Mouse (Mus musculus) frontal cortex, postnatal 36 days (tissue): ENCODE results near the gene Ptpn12.

Experiments
- DNase-seq, 2 experiments: peaks; one replicate each; pipeline ENCODE4 v3.0.0; 2022; ENCODE audit warnings: low spot score in 2 of 2

The Ptpn12 gene

GRCm38 (mm10) chr5:21055820-21056531, at the start of gene Ptpn12:
Gene Ptpn12 (minus strand): TSS chr5:21055911.
- DNase-seq = peak; percentile 92 to 96

GRCm38 (mm10) chr5:21091179-21091578, 35.5 kb upstream of the Ptpn12 start:
- DNase-seq = no peak

- DNase-seq = no peak
Observed at GRCm38 (mm10) chr5:21057217-21057616, 1.5 kb upstream of the Ptpn12 start.

GRCm38 (mm10) chr5:21056595-21056994, 884 bp upstream of the Ptpn12 start:
- no peak for DNase-seq

GRCm38 (mm10) chr5:21055071-21055819, 466 bp downstream of the Ptpn12 start:
- peak; percentile 44 to 60 for DNase-seq

GRCm38 (mm10) chr5:21054472-21055070, 1.1 kb downstream of the Ptpn12 start:
- DNase-seq = peak; percentile 54 to 63

- no peak for DNase-seq
Observed at GRCm38 (mm10) chr5:21053571-21054307, 2.0 kb downstream of the Ptpn12 start.

GRCm38 (mm10) chr5:21052521-21052920, 3.2 kb downstream of the Ptpn12 start:
- DNase-seq = no peak

- DNase-seq = no peak
Observed at GRCm38 (mm10) chr5:21050770-21051122, 5.0 kb downstream of the Ptpn12 start.

GRCm38 (mm10) chr5:21050061-21050769, 5.5 kb downstream of the Ptpn12 start:
- peak in 1 of 2 experiments; percentile 21 for DNase-seq

GRCm38 (mm10) chr5:21049006-21049405, 6.7 kb downstream of the Ptpn12 start:
- DNase-seq = no peak

GRCm38 (mm10) chr5:21047114-21047513, 8.6 kb downstream of the Ptpn12 start:
- no peak for DNase-seq

- no peak for DNase-seq
Observed at GRCm38 (mm10) chr5:21046150-21047048, 9.3 kb downstream of the Ptpn12 start.

GRCm38 (mm10) chr5:21045462-21045861, 10.2 kb downstream of the Ptpn12 start:
- no peak for DNase-seq

- no peak for DNase-seq
Observed at GRCm38 (mm10) chr5:21038100-21038499, 17.6 kb downstream of the Ptpn12 start.

- DNase-seq = no peak
Observed at GRCm38 (mm10) chr5:21035689-21036480, 19.8 kb downstream of the Ptpn12 start.

- peak in 1 of 2 experiments; percentile 11 for DNase-seq
Observed at GRCm38 (mm10) chr5:21034388-21034966, 21.2 kb downstream of the Ptpn12 start.

GRCm38 (mm10) chr5:21033382-21034056, 22.2 kb downstream of the Ptpn12 start:
- DNase-seq = no peak

- no peak for DNase-seq
Observed at GRCm38 (mm10) chr5:21032626-21033025, 23.1 kb downstream of the Ptpn12 start.
